In genomic region chr9:90270193-90270943, GRCm38 (mm10) we compare ENCODE assay signal across 8 mouse cellular contexts. TPM values are rescaled to one million over a fixed set of nuclear protein-coding genes. Genes with fewer than 3 reads are reported as not detected.
DNase-seq lines count a peak whose midpoint lies in the region; ATAC-seq and TF ChIP-seq lines count a peak whose summit lies in the region.

Tbc1d2b (minus strand) TSS chr9:90270804.

- H3ac ChIP-seq in C2C12 (ENCODE audit: control insufficient read depth, insufficient read length, low read depth): peak within 1 kb of the TSS; percentile 87

- H3K27me3 ChIP-seq in C2C12 (ENCODE audit: control insufficient read depth, insufficient read depth, insufficient read length): no peaks in the 10 kb centered on the region
- no peaks in the 10 kb centered on the region for H3K27me3 ChIP-seq in heart, embryonic 13.5 days (replicated peaks)
- H3K27me3 ChIP-seq in kidney, postnatal 0 days (ENCODE audit: insufficient read depth, low read length): no peaks in the 10 kb centered on the region
- H3K27me3 ChIP-seq in liver, embryonic 13.5 days: no peaks in the 10 kb centered on the region
- no peaks in the 10 kb centered on the region for H3K27me3 ChIP-seq in stomach, embryonic 15.5 days (replicated peaks)

- H3K4me2 ChIP-seq in heart, embryonic 13.5 days: peak within 1 kb of the TSS; percentile 94
- peak within 1 kb of the TSS; percentile 93 for H3K4me2 ChIP-seq in kidney, postnatal 0 days (ENCODE audit: low read length)
- peak within 1 kb of the TSS; percentile 79 for H3K4me2 ChIP-seq in liver, embryonic 13.5 days
- peak within 1 kb of the TSS; percentile 84 for H3K4me2 ChIP-seq in stomach, embryonic 15.5 days

- peak; percentile 79 for ATAC-seq in erythroid progenitor cell, adult 5-6 weeks (replicated peaks; ENCODE audit: low FRiP score, poor library complexity, severe bottlenecking)
- ATAC-seq in heart, embryonic 13.5 days (ENCODE audit: extremely low read depth, insufficient number of reproducible peaks, low FRiP score, low TSS enrichment): peak; percentile 87
- peak; percentile 84 for ATAC-seq in kidney, postnatal 0 days (replicated peaks; ENCODE audit: low FRiP score, low read depth)
- peak; percentile 89 for ATAC-seq in liver, embryonic 13.5 days (ENCODE audit: low read depth)
- peak; percentile 86 for ATAC-seq in stomach, embryonic 15.5 days (ENCODE audit: insufficient read depth, low FRiP score, low read depth)

- H3K36me3 ChIP-seq in C2C12 (ENCODE audit: control insufficient read depth, insufficient read depth): no peaks in the 10 kb centered on the region
- H3K36me3 ChIP-seq in heart, embryonic 13.5 days: no peaks in the 10 kb centered on the region
- H3K36me3 ChIP-seq in kidney, postnatal 0 days (ENCODE audit: insufficient read depth, low read length): no peaks in the 10 kb centered on the region
- H3K36me3 ChIP-seq in liver, embryonic 13.5 days: peaks cover 20% of the 10 kb centered on the region
- no peaks in the 10 kb centered on the region for H3K36me3 ChIP-seq in stomach, embryonic 15.5 days

- peaks cover 32% of the 10 kb centered on the region for H3K4me1 ChIP-seq in heart, embryonic 13.5 days
- H3K4me1 ChIP-seq in kidney, postnatal 0 days (replicated peaks; ENCODE audit: insufficient read depth, low read length): peaks cover 10% of the 10 kb centered on the region
- peaks cover 72% of the 10 kb centered on the region for H3K4me1 ChIP-seq in liver, embryonic 13.5 days (replicated peaks)
- peaks cover 16% of the 10 kb centered on the region for H3K4me1 ChIP-seq in stomach, embryonic 15.5 days

- TF ChIP-seq CTCF in C2C12 (IDR thresholded peaks at IDR 0.05; ENCODE audit: control insufficient read depth, insufficient read depth, insufficient read length): no peak
- no peak for TF ChIP-seq CTCF in kidney, postnatal 0 days (IDR thresholded peaks at IDR 0.05; ENCODE audit: low read depth)

- peak within 1 kb of the TSS; percentile 50 for H3K4me3 ChIP-seq in C2C12 (ENCODE audit: insufficient read depth, poor library complexity, severe bottlenecking)
- peak within 1 kb of the TSS; percentile 92 for H3K4me3 ChIP-seq in heart, embryonic 13.5 days
- peak within 1 kb of the TSS; percentile 85 for H3K4me3 ChIP-seq in kidney, postnatal 0 days (replicated peaks; ENCODE audit: low read depth, low read length)
- peak within 1 kb of the TSS; percentile 87 for H3K4me3 ChIP-seq in liver, embryonic 13.5 days (replicated peaks)
- peak within 1 kb of the TSS; percentile 91 for H3K4me3 ChIP-seq in stomach, embryonic 15.5 days (replicated peaks)

- peak; percentile 78 for DNase-seq in brain, adult 2 months (ENCODE audit: low read depth, low spot score)
- DNase-seq in kidney, postnatal 0 days (ENCODE audit: low spot score): peak; percentile 71
- peak; percentile 61 for DNase-seq in liver, embryonic 13.5 days
- peak; percentile 68 for DNase-seq in neural tube, embryonic 10.5 days (ENCODE audit: extremely low spot score, low spot score)

- peak within 1 kb of the TSS; percentile 93 for H3K9ac ChIP-seq in heart, embryonic 13.5 days
- H3K9ac ChIP-seq in kidney, postnatal 0 days (ENCODE audit: low read depth, low read length): peak within 1 kb of the TSS; percentile 79
- peak within 1 kb of the TSS; percentile 89 for H3K9ac ChIP-seq in liver, embryonic 13.5 days
- peak within 1 kb of the TSS; percentile 84 for H3K9ac ChIP-seq in stomach, embryonic 15.5 days

- H3K79me2 ChIP-seq in C2C12 (ENCODE audit: control insufficient read depth, insufficient read depth): no peaks in the 10 kb centered on the region

- 1% methylated on average over 73 of the region's 74 CpGs for WGBS in heart, embryonic 13.5 days
- WGBS in kidney, postnatal 0 days: 2% methylated on average over 59 of the region's 74 CpGs
- under 1% methylated on average over 70 of the region's 74 CpGs for WGBS in liver, embryonic 13.5 days (ENCODE audit: insufficient replicate concordance)
- WGBS in stomach, embryonic 15.5 days: under 1% methylated on average over 72 of the region's 74 CpGs

- no peaks in the 10 kb centered on the region for H3K9me3 ChIP-seq in heart, embryonic 13.5 days
- no peaks in the 10 kb centered on the region for H3K9me3 ChIP-seq in kidney, postnatal 0 days (replicated peaks; ENCODE audit: low read length)
- no peaks in the 10 kb centered on the region for H3K9me3 ChIP-seq in liver, embryonic 13.5 days (replicated peaks)
- no peaks in the 10 kb centered on the region for H3K9me3 ChIP-seq in stomach, embryonic 15.5 days

- peak within 1 kb of the TSS; percentile 70 for H3K27ac ChIP-seq in heart, embryonic 13.5 days (replicated peaks)
- peak within 1 kb of the TSS; percentile 47 for H3K27ac ChIP-seq in kidney, postnatal 0 days
- peak within 1 kb of the TSS; percentile 85 for H3K27ac ChIP-seq in liver, embryonic 13.5 days
- peak within 1 kb of the TSS; percentile 94 for H3K27ac ChIP-seq in stomach, embryonic 15.5 days

- H3K79me3 ChIP-seq in C2C12 (ENCODE audit: low read depth): no peaks in the 10 kb centered on the region

TF ChIP-seq in C2C12, 6 proteins besides CTCF, POLR2A, EP300 and RAD21:
- TF ChIP-seq CEBPB (IDR thresholded peaks at IDR 0.05; ENCODE audit: low read depth): no peak
- no peak for TF ChIP-seq FOSL1 (IDR thresholded peaks at IDR 0.05; ENCODE audit: insufficient read depth, low read length, poor library complexity, severe bottlenecking)
- no peak for TF ChIP-seq MYOG (IDR thresholded peaks at IDR 0.05; ENCODE audit: control insufficient read depth, extremely low read depth, insufficient read length)
- TF ChIP-seq MYOD1 (IDR thresholded peaks at IDR 0.05; ENCODE audit: control insufficient read depth, insufficient read length, low read depth): no peak
- TF ChIP-seq MAX (IDR thresholded peaks at IDR 0.05): no peak
- no peak for TF ChIP-seq USF1 (IDR thresholded peaks at IDR 0.05; ENCODE audit: low read depth)

RNA-seq across cellular contexts. Expression of gene Tbc1d2b, which starts in this region (rescaled TPM):
- 6.7 TPM for polyA plus RNA-seq in C2C12 (2012; fragmentation: generic; extraction: Trizol)
- total RNA-seq in erythroid progenitor cell, adult 5-6 weeks (2015; ENCODE audit: low replicate concordance): 54.4 and 68.7 TPM in 2 replicates
- 37.4 and 44.0 TPM in 2 replicates for total RNA-seq in erythroid progenitor cell, adult 5-6 weeks (2017; ENCODE audit: low replicate concordance)
- 4.5 and 5.2 TPM in 2 replicates for polyA plus RNA-seq in heart, embryonic 13.5 days (2015; fragmentation: Nextera tagmentation; extraction: Ambion mirVana)
- 8.2 and 8.4 TPM in 2 replicates for polyA plus RNA-seq in kidney, postnatal 0 days (2015; fragmentation: Nextera tagmentation; extraction: Ambion mirVana)
- polyA plus RNA-seq in liver, embryonic 13.5 days (2015; fragmentation: Nextera tagmentation; extraction: Ambion mirVana): 6.5 and 8.2 TPM in 2 replicates
- polyA plus RNA-seq in stomach, embryonic 15.5 days (2015; fragmentation: Nextera tagmentation; extraction: Ambion mirVana): 17.1 and 17.8 TPM in 2 replicates

Comparison
In these comparisons a context has a peak if more than half of its experiments do, and no peak if none do; other contexts are left out.
1. Peak in every context shown above with its lines: DNase-seq, ATAC-seq, H3K4me3 ChIP-seq and H3K27ac ChIP-seq.